In the genomic region with DNA sequence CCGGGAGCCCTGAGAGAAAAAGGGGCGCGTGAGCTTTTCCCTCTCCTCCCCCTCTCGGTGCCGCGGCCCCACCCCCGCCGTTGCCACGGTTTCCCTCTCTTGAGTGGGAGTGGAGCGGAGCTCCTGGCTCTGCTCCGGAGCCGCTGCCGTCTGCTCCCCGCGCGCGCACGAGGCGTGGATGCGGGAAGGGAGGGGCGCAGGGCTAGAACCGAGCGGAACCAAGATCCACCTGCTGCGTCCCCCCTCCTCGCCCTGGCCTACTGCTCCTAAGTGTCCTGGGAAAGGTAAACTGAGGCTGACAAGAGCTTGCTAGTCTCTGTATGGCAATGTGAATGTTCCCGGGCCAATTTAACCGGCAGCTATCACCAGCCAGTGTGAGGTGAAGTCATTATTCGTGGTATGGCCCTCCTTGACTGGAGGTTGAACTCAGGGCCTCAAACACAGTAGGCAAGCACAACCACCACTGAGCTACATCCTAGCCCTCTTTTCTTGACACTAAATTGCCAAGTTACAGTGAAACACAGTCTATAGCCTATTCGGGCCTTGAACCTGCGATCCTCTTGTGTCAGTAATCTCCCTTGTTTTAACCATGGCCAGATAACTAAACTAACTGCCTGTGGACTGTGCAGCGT, we compare ENCODE assay signal across 8 mouse cellular contexts. TPM values are rescaled to one million over a fixed set of nuclear protein-coding genes. Genes with fewer than 3 reads are reported as not detected.
DNase-seq lines count a peak whose midpoint lies in the region; ATAC-seq and TF ChIP-seq lines count a peak whose summit lies in the region.

No protein-coding gene starts in this region.

- H3K9me3 ChIP-seq in midbrain, embryonic 15.5 days = no peaks in the 10 kb centered on the region

- no peak for TF ChIP-seq POLR2A in thymus, adult 2 months (IDR thresholded peaks at IDR 0.05; ENCODE audit: control insufficient read depth, extremely low read depth, insufficient read depth, low read length, poor library complexity)

- H3K27ac ChIP-seq in thymus, adult 2 months (ENCODE audit: control insufficient read depth, insufficient read depth, low read length) = no peak overlapping the region
- no peak overlapping the region for H3K27ac ChIP-seq in midbrain, embryonic 15.5 days

- no peak overlapping the region; the same call in 1 of the 2 replicates for H3K9ac ChIP-seq in midbrain, embryonic 15.5 days

- no peak for TF ChIP-seq CTCF in thymus, adult 2 months (IDR thresholded peaks at IDR 0.05; ENCODE audit: borderline replicate concordance, control insufficient read depth, extremely low read depth, insufficient read depth, low read length, poor library complexity)

- H3K4me1 ChIP-seq in thymus, adult 2 months (replicated peaks; ENCODE audit: control insufficient read depth, insufficient read depth, low read length) = peaks cover 26% of the 10 kb centered on the region
- H3K4me1 ChIP-seq in midbrain, embryonic 15.5 days = peaks cover 34% of the 10 kb centered on the region

- peak; percentile 16 for DNase-seq in adrenal gland, postnatal 10 days
- DNase-seq in adrenal gland, adult 2 months = no peak
- DNase-seq in thymus, adult 2 months = peak; percentile 27
- no peak for DNase-seq in thymus, postnatal 25 days
- peak; percentile 58 to 65 for DNase-seq in layer of hippocampus, postnatal 25 days (ENCODE audit: extremely low spot score in 1 of 2, low spot score in 1 of 2)
- peak; percentile 9 for DNase-seq in yolk sac, embryonic 10.5 days (ENCODE audit: low spot score)

- WGBS in thymus, adult 2 months = 19% methylated on average over 31 of the region's 31 CpGs
- 7% methylated on average over 26 of the region's 31 CpGs for WGBS in midbrain, embryonic 15.5 days

- H3K27me3 ChIP-seq in thymus, adult 2 months (ENCODE audit: control insufficient read depth, insufficient read depth, low read length) = peaks cover 15% of the 10 kb centered on the region
- peaks cover 57% of the 10 kb centered on the region for H3K27me3 ChIP-seq in midbrain, embryonic 15.5 days (replicated peaks)

- H3K4me3 ChIP-seq in thymus, adult 2 months (ENCODE audit: control insufficient read depth, insufficient read depth, low read length) = peak overlapping the region; percentile 89
- peak overlapping the region; percentile 48 for H3K4me3 ChIP-seq in midbrain, embryonic 15.5 days

- ATAC-seq in midbrain, embryonic 15.5 days (replicated peaks) = 0 out of 2 replicates have a peak, but pooled peaks have one; percentile 18
- no peak for ATAC-seq in megakaryocyte progenitor cell, adult 5-6 weeks (replicated peaks; ENCODE audit: poor library complexity)

- H3K4me2 ChIP-seq in midbrain, embryonic 15.5 days = peak overlapping the region; percentile 86

- H3K36me3 ChIP-seq in thymus, adult 2 months (ENCODE audit: control insufficient read depth, insufficient read depth, low read length) = no peaks in the 10 kb centered on the region
- no peaks in the 10 kb centered on the region for H3K36me3 ChIP-seq in midbrain, embryonic 15.5 days (replicated peaks)

RNA-seq across cellular contexts. Expression of a gene that starts 1.2 kb away (rescaled TPM):
- 10 to 100 TPM in 1 of 2 experiments, 1 to 10 TPM in 1; 9.8 to 12.4 TPM for total RNA-seq in adrenal gland, postnatal 10 days (2021)
- total RNA-seq in adrenal gland, adult 2 months (2021) = 1 to 10 TPM; 2.3 to 6.4 TPM
- 3.1 and 6.8 TPM in 2 replicates for polyA plus RNA-seq in adrenal gland, adult 2 months (2012; rRNA removed)
- polyA plus RNA-seq in thymus, adult 2 months (2012; rRNA removed) = 4.8 and 4.9 TPM in 2 replicates
- total RNA-seq in layer of hippocampus, postnatal 25 days (2021) = 100 to 1,000 TPM; 283 to 285 TPM
- polyA plus RNA-seq in midbrain, embryonic 15.5 days (2015; fragmentation: Nextera tagmentation; extraction: Ambion mirVana) = 0.11 and 0.18 TPM in 2 replicates
- 0.20 and 0.29 TPM in 2 replicates for total RNA-seq in megakaryocyte progenitor cell, adult 5-6 weeks (2015)
- 0.25 and 0.54 TPM in 2 replicates for total RNA-seq in megakaryocyte progenitor cell, adult 5-6 weeks (2017)

RNA-seq across cellular contexts. Expression of a gene that starts 16.9 kb away (rescaled TPM):
- total RNA-seq in adrenal gland, postnatal 10 days (2021) = 1 to 10 TPM in 1 of 2 experiments, under 1 TPM in 1; 0.57 to 1.3 TPM
- under 1 TPM; 0.69 to 0.90 TPM for total RNA-seq in adrenal gland, adult 2 months (2021)
- polyA plus RNA-seq in adrenal gland, adult 2 months (2012; rRNA removed) = 1.9 and 2.3 TPM in 2 replicates
- polyA plus RNA-seq in thymus, adult 2 months (2012; rRNA removed) = 11.5 and 13.0 TPM in 2 replicates
- 10 to 100 TPM; 10.5 to 12.9 TPM for total RNA-seq in layer of hippocampus, postnatal 25 days (2021)
- 2.2 and 3.5 TPM in 2 replicates for polyA plus RNA-seq in midbrain, embryonic 15.5 days (2015; fragmentation: Nextera tagmentation; extraction: Ambion mirVana)
- total RNA-seq in megakaryocyte progenitor cell, adult 5-6 weeks (2015) = not detected in 2 replicates
- total RNA-seq in megakaryocyte progenitor cell, adult 5-6 weeks (2017) = not detected in 2 replicates

RNA-seq across cellular contexts. Expression of a gene that starts 44.0 kb away (rescaled TPM):
- 10 to 100 TPM; 17.0 to 21.6 TPM for total RNA-seq in adrenal gland, postnatal 10 days (2021)
- total RNA-seq in adrenal gland, adult 2 months (2021) = 10 to 100 TPM; 13.6 to 18.7 TPM
- polyA plus RNA-seq in adrenal gland, adult 2 months (2012; rRNA removed) = 39.1 and 42.3 TPM in 2 replicates
- polyA plus RNA-seq in thymus, adult 2 months (2012; rRNA removed) = 54.6 and 64.4 TPM in 2 replicates
- total RNA-seq in layer of hippocampus, postnatal 25 days (2021) = 10 to 100 TPM; 18.4 to 19.7 TPM
- polyA plus RNA-seq in midbrain, embryonic 15.5 days (2015; fragmentation: Nextera tagmentation; extraction: Ambion mirVana) = 21.3 and 21.6 TPM in 2 replicates
- total RNA-seq in megakaryocyte progenitor cell, adult 5-6 weeks (2015) = 6.6 TPM in 2 replicates
- total RNA-seq in megakaryocyte progenitor cell, adult 5-6 weeks (2017) = 9.6 and 9.7 TPM in 2 replicates

RNA-seq across cellular contexts. Expression of a gene that starts 54.2 kb away (rescaled TPM):
- 1 to 10 TPM; 6.0 to 8.8 TPM for total RNA-seq in adrenal gland, postnatal 10 days (2021)
- 1 to 10 TPM; 3.9 to 5.7 TPM for total RNA-seq in adrenal gland, adult 2 months (2021)
- 4.1 and 5.5 TPM in 2 replicates for polyA plus RNA-seq in adrenal gland, adult 2 months (2012; rRNA removed)
- polyA plus RNA-seq in thymus, adult 2 months (2012; rRNA removed) = 6.5 and 7.1 TPM in 2 replicates
- total RNA-seq in layer of hippocampus, postnatal 25 days (2021) = 10 to 100 TPM; 87.0 to 88.2 TPM
- polyA plus RNA-seq in midbrain, embryonic 15.5 days (2015; fragmentation: Nextera tagmentation; extraction: Ambion mirVana) = 20.3 and 22.2 TPM in 2 replicates
- total RNA-seq in megakaryocyte progenitor cell, adult 5-6 weeks (2015) = not detected in 2 replicates
- total RNA-seq in megakaryocyte progenitor cell, adult 5-6 weeks (2017) = not detected in 2 replicates

Comparison
In these comparisons a context has a peak if more than half of its experiments do, and no peak if none do; other contexts are left out.
1. DNase-seq: peak in adrenal gland, postnatal 10 days (single experiment), thymus, adult 2 months (single experiment), layer of hippocampus, postnatal 25 days (2 of 2) and yolk sac, embryonic 10.5 days (single experiment); none in adrenal gland, adult 2 months (single experiment) and thymus, postnatal 25 days (single experiment).
2. RNA of a gene that starts 1.2 kb away (total RNA-seq): 283 to 285 TPM in layer of hippocampus, postnatal 25 days; 9.8 to 12.4 TPM in adrenal gland, postnatal 10 days, 2.3 to 6.4 TPM in adrenal gland, adult 2 months and 0.20 to 0.54 TPM in megakaryocyte progenitor cell, adult 5-6 weeks; every median in the first group is over 10 times any median in the second.
3. RNA of a gene that starts 16.9 kb away (total RNA-seq): 10.5 to 12.9 TPM in layer of hippocampus, postnatal 25 days; 0.57 to 1.3 TPM in adrenal gland, postnatal 10 days, 0.69 to 0.90 TPM in adrenal gland, adult 2 months and not detected in megakaryocyte progenitor cell, adult 5-6 weeks; every median in the first group is over 4 times any median in the second.